Mouse (Mus musculus) liver, embryonic 16.5 days (tissue): ENCODE results near the gene Alkbh6. TPM values are rescaled to one million over a fixed set of nuclear protein-coding genes. Genes with fewer than 3 reads are reported as not detected.

ENCODE experiments used
- ATAC-seq: fragments of 200-750 bp; cut with Nextera tagmentation; 2 replicates; pipeline ENCODE4 v1.8.0; 2017; ENCODE audit warnings: low read depth, mild to moderate bottlenecking, moderate number of reproducible peaks, moderate library complexity
- H3K27ac ChIP-seq: fragments of 300-500 bp; sonication (generic); 2 replicates; pipeline ENCODE4 v1.5.1; 2014; ENCODE audit warnings: mild to moderate bottlenecking, low read length
- H3K27me3 ChIP-seq: fragments of 300-500 bp; sonication (generic); 2 replicates; pipeline ENCODE4 v1.6.1; 2014; ENCODE audit warnings: low read depth, low read length, mixed read lengths; ENCODE audit not compliant: control insufficient read depth, insufficient read depth
- H3K36me3 ChIP-seq: fragments of 300-500 bp; sonication (generic); 2 replicates; pipeline ENCODE4 v1.6.1; 2014; ENCODE audit warnings: mild to moderate bottlenecking; ENCODE audit not compliant: control insufficient read depth, insufficient read depth
- H3K4me1 ChIP-seq: fragments of 300-500 bp; sonication (generic); 2 replicates; pipeline ENCODE4 v1.6.1; 2014; ENCODE audit warnings: low read depth, low read length, mixed read lengths; ENCODE audit not compliant: control insufficient read depth
- H3K4me2 ChIP-seq: fragments of 300-500 bp; sonication (generic); 2 replicates; pipeline ENCODE4 v1.6.1; 2014; ENCODE audit warnings: low read depth, low read length, mixed read lengths
- H3K4me3 ChIP-seq: fragments of 300-500 bp; sonication (generic); 2 replicates; pipeline ENCODE4 v1.5.1; 2014; ENCODE audit warnings: low read depth, mild to moderate bottlenecking, low read length
- H3K9ac ChIP-seq: fragments of 300-500 bp; sonication (generic); 2 replicates; pipeline ENCODE4 v1.6.1; 2014; ENCODE audit warnings: low read depth, low read length
- H3K9me3 ChIP-seq: fragments of 300-500 bp; sonication (generic); replicated peaks from 2 replicates; pipeline ENCODE4 v1.6.1; 2016; ENCODE audit warnings: low read length; ENCODE audit not compliant: control insufficient read depth
- WGBS: fragments of 180-500 bp; shearing (Covaris S2); extraction: QIAGEN DNeasy Blood & Tissue Kit; methylation state at CpG from one replicate; pipeline ENCODE4 v1.1.7; 2014; ENCODE audit not compliant: insufficient replicate concordance; 5-methylcytosine and 5-hydroxymethylcytosine counted together
- polyA plus RNA-seq: library from polyadenylated mRNA; unstranded; fragments of >200 nt; fragmentation: Nextera tagmentation; extraction: Ambion mirVana; gene quantifications from 2 replicates; pipeline ENCODE4 v1.2.1, GENCODE M21; 2015

Alkbh6 gene
- polyA plus RNA-seq, 1 experiment from 2014 or later: 18.0 TPM

GRCm38 (mm10) chr7:30332622-30333259, 24.2 kb downstream of the Alkbh6 start:
- H3K9me3 ChIP-seq: no peaks in the 10 kb centered on the region
- WGBS: 38% methylated on average over 18 of the region's 18 CpGs
- peaks cover 13% of the 10 kb centered on the region for H3K27me3 ChIP-seq
- peaks cover 3% of the 10 kb centered on the region for H3K4me1 ChIP-seq
- no peak overlapping the region for H3K9ac ChIP-seq
- no peaks in the 10 kb centered on the region for H3K36me3 ChIP-seq
- no peak overlapping the region for H3K27ac ChIP-seq
- H3K4me3 ChIP-seq: no peak overlapping the region
- ATAC-seq: no peak
- no peak overlapping the region for H3K4me2 ChIP-seq

GRCm38 (mm10) chr7:30333436-30333835, 24.9 kb downstream of the Alkbh6 start:
- Histone ChIP-seq H3K36me3 (no peaks in the 10 kb centered on the region), H3K27me3 (peaks cover 13% of the 10 kb centered on the region), H3K4me3 (no peak overlapping the region), H3K4me1 (peaks cover 3% of the 10 kb centered on the region), H3K9me3 (no peaks in the 10 kb centered on the region), H3K9ac (no peak overlapping the region), H3K27ac (no peak overlapping the region), H3K4me2 (no peak overlapping the region)
- WGBS: 21% methylated on average over 4 of the region's 4 CpGs
- peak; percentile 55; the same call in 1 of the 2 replicates for ATAC-seq

GRCm38 (mm10) chr7:30334563-30334962, 26.0 kb downstream of the Alkbh6 start:
- Histone ChIP-seq H3K9me3 (no peaks in the 10 kb centered on the region), H3K27me3 (peaks cover 13% of the 10 kb centered on the region), H3K4me2 (no peak overlapping the region), H3K27ac (no peak overlapping the region), H3K9ac (no peak overlapping the region), H3K4me3 (no peak overlapping the region), H3K36me3 (no peaks in the 10 kb centered on the region), H3K4me1 (peaks cover 3% of the 10 kb centered on the region)
- WGBS: 32% methylated on average over 5 of the region's 5 CpGs
- no peak for ATAC-seq

GRCm38 (mm10) chr7:30335688-30336087, 27.2 kb downstream of the Alkbh6 start:
- ATAC-seq: no peak
- Histone ChIP-seq H3K27ac (no peak overlapping the region), H3K4me1 (peaks cover 3% of the 10 kb centered on the region), H3K9me3 (no peaks in the 10 kb centered on the region), H3K36me3 (no peaks in the 10 kb centered on the region), H3K4me3 (no peak overlapping the region), H3K9ac (no peak overlapping the region), H3K4me2 (no peak overlapping the region), H3K27me3 (peaks cover 13% of the 10 kb centered on the region)
- WGBS: 68% methylated on average over 6 of the region's 6 CpGs

- no peaks in the 10 kb centered on the region for H3K36me3 ChIP-seq
- no peak overlapping the region for H3K4me2 ChIP-seq
- no peak overlapping the region for H3K9ac ChIP-seq
- H3K4me1 ChIP-seq: peaks cover 3% of the 10 kb centered on the region
- H3K4me3 ChIP-seq: no peak overlapping the region
- 0 out of 2 replicates have a peak, but pooled peaks have one; percentile 21 for ATAC-seq
- H3K9me3 ChIP-seq: no peaks in the 10 kb centered on the region
- 2% methylated on average over 9 of the region's 9 CpGs for WGBS
- peaks cover 13% of the 10 kb centered on the region for H3K27me3 ChIP-seq
- no peak overlapping the region for H3K27ac ChIP-seq
Measured at GRCm38 (mm10) chr7:30336384-30336783, 27.9 kb downstream of the Alkbh6 start.

GRCm38 (mm10) chr7:30339432-30340109, 31.1 kb downstream of the Alkbh6 start:
- no peak overlapping the region for H3K4me3 ChIP-seq
- 58% methylated on average over 5 of the region's 5 CpGs for WGBS

GRCm38 (mm10) chr7:30346635-30347379, 38.3 kb downstream of the Alkbh6 start:
- no peak overlapping the region for H3K4me3 ChIP-seq
- H3K4me1 ChIP-seq: no peaks in the 10 kb centered on the region
- no peaks in the 10 kb centered on the region for H3K9me3 ChIP-seq
- WGBS: 18% methylated on average over 21 of the region's 21 CpGs
- no peak overlapping the region for H3K9ac ChIP-seq
- no peak overlapping the region for H3K27ac ChIP-seq
- peaks cover 18% of the 10 kb centered on the region for H3K27me3 ChIP-seq
- no peak for ATAC-seq
- no peaks in the 10 kb centered on the region for H3K36me3 ChIP-seq
- H3K4me2 ChIP-seq: no peak overlapping the region

More at GRCm38 (mm10) chr7:30339432-30340109, 31.1 kb downstream of the Alkbh6 start:
- ATAC-seq: no peak
- no peak overlapping the region for H3K9ac ChIP-seq
- no peak overlapping the region for H3K27ac ChIP-seq
- no peak overlapping the region for H3K4me2 ChIP-seq
- no peaks in the 10 kb centered on the region for H3K9me3 ChIP-seq
- H3K36me3 ChIP-seq: no peaks in the 10 kb centered on the region
- H3K27me3 ChIP-seq: peaks cover 11% of the 10 kb centered on the region
- no peaks in the 10 kb centered on the region for H3K4me1 ChIP-seq

GRCm38 (mm10) chr7:30347828-30348227, 39.3 kb downstream of the Alkbh6 start:
- Histone ChIP-seq H3K4me2 (no peak overlapping the region), H3K9me3 (no peaks in the 10 kb centered on the region)
- ATAC-seq: no peak

More at GRCm38 (mm10) chr7:30347828-30348227, 39.3 kb downstream of the Alkbh6 start:
- Histone ChIP-seq H3K4me3 (no peak overlapping the region), H3K4me1 (no peaks in the 10 kb centered on the region), H3K27ac (no peak overlapping the region), H3K27me3 (peaks cover 18% of the 10 kb centered on the region), H3K9ac (no peak overlapping the region), H3K36me3 (no peaks in the 10 kb centered on the region)
- WGBS: 1% methylated on average over 30 of the region's 30 CpGs
